Mouse (Mus musculus): Measurements from ENCODE around the gene Palm. TPM values are rescaled to one million over a fixed set of nuclear protein-coding genes. Genes with fewer than 3 reads are reported as not detected.

Gene Palm
- total RNA-seq, 1 experiment from 2014 or later: 40.6 TPM

DNA sequence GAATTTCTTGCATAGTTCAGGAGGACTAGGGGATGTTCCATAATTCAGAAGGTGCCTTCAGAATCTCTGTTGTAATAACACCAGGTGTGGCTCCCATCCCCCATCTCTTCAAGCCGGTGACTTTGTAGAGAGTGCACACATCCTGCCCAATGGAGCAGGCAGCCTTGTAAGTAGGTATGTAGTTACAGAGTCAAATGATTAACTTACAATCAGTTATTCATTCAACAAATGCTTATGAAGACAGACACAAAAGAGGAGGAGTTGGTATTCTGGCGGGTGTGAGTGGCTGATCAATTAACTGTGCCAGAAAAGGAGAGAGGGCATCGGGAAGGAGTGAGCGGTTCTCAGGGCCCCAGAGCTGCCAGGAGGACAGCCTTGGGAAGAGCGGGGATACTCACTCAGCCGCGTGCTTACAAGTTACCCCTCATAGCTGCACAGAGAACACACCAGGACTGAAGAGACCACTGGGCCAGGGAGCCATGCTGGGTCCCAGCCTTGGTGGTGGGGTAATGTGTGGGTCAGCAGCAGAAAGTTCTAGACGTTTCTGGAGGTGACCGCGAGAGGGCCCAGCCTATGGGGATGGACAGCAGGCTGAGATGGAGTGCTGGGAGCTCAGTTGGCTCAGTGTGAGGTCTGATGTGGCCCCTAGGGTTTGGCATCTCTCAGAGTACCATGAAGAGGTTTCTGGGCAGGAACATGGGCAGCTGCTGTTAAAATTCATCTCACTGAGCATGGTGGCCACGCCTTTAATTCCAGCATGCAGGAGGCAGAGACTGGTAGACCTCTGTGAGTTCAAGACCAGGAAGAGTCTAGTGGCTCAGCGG lies 22.5 kb downstream of the Palm start:
- no peak for ATAC-seq (ENCODE audit: extremely low read depth, insufficient number of reproducible peaks, low FRiP score, poor library complexity, severe bottlenecking)

DNA sequence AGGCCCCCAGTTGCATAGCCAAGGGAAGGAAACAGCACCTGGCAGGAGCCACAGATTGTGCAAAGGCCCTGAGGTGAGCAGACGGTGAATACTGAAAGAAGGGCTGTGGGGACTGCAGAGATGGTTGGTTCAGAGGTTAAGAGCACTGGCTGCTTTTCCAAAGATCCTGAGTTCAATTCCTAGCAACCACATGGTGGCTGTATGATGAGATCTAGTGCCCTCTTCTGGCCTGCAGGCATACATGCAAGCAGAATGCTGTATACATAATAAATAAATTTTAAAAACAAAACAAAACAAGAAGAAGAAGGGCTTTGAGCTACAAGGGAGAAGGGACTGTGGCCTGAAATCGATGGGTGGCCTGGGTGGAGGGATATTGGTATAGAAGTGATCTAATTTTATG lies 23.7 kb downstream of the Palm start:
- no peak for ATAC-seq (ENCODE audit: extremely low read depth, insufficient number of reproducible peaks, low FRiP score, poor library complexity, severe bottlenecking)

DNA sequence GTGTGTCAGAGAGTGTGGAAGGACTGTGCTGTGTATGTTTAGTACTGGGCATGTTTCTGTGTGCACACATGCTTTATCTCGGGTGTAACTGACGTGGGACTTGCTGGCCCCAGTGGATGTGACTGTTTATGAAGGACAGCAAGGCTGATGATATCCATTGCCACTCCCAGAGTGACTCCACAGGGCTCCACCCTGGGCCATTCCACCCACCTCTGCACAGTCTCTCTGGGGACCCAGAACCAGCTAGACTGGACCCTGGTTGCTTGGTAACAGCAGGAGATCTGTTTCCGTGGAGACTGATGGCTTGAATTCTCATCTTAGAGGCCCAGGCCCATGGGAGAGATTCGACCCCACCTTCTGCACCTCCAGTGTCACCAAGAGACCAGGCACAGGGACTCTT lies 24.9 kb downstream of the Palm start:
- ATAC-seq (ENCODE audit: extremely low read depth, insufficient number of reproducible peaks, low FRiP score, poor library complexity, severe bottlenecking): no peak

DNA sequence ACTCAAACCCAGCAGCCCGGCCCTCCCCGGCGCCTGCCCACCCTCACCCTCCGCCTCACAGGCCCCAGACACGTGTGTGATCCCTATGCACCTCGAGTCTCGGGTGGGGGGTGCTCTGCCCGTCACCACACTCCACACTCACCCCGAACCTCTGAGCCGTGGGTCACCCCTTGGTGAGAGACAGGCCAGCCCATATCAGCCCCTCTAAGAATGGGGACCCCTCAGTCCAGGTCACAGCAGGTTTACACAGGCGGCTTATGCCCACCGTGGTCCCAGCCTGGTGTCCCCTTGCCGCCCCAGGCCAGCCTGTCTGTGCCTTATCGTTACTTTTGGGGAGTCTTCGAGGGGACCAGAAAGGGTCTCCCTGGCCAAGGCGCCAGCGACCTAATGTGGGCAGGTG lies 26.2 kb downstream of the Palm start:
- ATAC-seq (ENCODE audit: extremely low read depth, insufficient number of reproducible peaks, low FRiP score, poor library complexity, severe bottlenecking): no peak

DNA sequence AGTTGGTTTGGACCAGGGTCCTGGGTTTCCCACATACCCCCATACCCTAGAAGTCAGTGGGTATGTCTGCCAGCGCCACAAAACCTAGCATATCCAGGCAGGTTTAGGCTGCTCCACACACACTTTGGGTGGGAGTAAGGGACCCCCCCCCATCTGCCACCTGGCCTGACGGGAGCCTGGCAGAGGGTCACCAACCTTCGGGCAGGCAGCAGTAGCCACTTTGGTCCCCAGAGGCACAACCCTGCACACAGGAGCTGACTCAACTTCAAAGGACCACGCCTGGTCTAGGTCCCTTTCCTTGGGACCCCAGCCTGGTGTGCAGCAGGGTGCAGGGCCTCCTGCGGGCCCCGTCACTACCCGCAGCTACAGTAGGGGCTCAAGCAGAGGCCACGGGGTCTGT lies 26.9 kb downstream of the Palm start:
- ATAC-seq (ENCODE audit: extremely low read depth, insufficient number of reproducible peaks, low FRiP score, poor library complexity, severe bottlenecking): no peak

DNA sequence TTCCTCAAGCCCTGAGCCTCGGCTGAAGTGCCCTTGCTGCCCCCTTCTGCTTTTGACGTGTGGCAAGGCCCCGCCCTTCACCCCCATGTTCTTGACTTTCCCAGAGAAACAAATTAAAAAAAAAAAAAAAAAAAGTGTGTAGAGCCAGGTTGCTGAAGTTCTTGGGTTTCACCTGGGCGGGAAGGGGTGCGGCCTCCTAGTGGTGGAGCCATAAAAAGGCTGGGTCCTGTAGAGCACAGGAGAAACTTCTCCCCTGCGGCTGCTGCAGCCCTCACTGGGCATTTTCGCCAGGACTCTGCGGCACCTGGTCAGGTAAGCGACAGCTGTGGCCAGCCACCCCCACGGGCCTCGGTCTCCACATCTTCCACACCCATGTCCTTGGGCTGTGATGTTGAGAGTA lies 27.4 kb downstream of the Palm start, which contains the start of gene Misp:
Gene Misp (plus strand): TSS at position 208 of the 400 bp plus-strand sequence.
- ATAC-seq (ENCODE audit: extremely low read depth, insufficient number of reproducible peaks, low FRiP score, poor library complexity, severe bottlenecking): no peak

DNA sequence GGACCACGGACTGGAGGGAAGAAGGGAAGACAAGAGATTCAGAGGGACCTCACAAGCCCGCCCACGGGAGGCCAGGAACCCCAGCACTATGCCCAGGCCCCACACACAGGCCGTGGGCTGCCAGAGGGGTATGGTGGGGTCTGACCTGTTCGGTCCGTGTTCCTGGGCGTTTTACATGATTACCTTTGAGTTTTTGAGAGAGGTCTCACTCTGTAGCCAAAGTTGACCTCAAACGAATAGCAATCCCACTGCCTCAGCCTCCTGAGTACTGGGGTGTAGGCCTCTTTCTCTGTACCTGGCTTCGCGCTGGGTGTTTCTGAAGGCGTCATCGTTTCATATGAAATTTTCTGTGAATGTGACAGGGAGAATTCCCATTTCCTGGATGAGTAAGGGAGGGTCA lies 28.4 kb downstream of the Palm start:
- ATAC-seq (ENCODE audit: extremely low read depth, insufficient number of reproducible peaks, low FRiP score, poor library complexity, severe bottlenecking): no peak

DNA sequence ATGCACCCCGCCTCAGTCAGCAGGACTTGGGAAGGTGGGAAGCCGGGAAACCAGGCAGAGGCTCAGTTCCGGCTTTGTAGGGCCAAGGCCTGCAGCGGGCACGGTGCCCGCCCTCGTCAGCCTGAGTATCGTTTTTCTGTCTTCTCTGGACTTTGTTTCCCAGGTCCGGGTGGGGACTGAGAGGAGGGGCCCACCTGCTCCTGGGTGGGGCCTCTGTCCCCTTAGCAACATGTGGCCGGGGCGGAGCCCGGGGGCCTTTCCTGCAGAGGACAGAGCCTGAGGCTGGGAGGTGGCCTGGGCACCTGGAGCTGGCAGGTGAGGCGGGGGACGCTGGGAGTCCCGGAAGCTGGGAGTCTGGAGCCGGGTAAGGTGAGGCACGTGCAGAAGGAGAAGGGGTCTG lies 29.0 kb downstream of the Palm start:
- ATAC-seq (ENCODE audit: extremely low read depth, insufficient number of reproducible peaks, low FRiP score, poor library complexity, severe bottlenecking): no peak

DNA sequence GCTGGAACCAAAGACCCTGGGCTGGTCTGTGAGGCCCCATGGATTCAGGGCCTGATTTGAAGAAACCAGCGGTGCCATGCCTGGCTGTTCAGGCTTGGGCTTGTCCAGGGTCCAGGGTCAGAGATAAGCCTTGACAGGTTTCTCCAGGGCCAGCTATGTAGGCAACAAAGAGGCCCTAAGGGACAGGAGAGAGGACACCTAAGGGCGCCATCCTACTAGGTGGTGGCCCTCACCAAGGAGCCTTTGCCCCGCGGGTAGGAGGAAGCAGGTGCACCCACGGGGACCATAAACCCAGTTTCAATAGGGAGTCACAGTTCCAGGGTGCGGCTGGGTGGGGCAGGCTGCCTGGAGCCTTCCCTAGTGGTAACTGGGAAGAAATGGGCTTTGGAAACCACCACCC lies 29.6 kb downstream of the Palm start:
- ATAC-seq (ENCODE audit: extremely low read depth, insufficient number of reproducible peaks, low FRiP score, poor library complexity, severe bottlenecking): no peak

DNA sequence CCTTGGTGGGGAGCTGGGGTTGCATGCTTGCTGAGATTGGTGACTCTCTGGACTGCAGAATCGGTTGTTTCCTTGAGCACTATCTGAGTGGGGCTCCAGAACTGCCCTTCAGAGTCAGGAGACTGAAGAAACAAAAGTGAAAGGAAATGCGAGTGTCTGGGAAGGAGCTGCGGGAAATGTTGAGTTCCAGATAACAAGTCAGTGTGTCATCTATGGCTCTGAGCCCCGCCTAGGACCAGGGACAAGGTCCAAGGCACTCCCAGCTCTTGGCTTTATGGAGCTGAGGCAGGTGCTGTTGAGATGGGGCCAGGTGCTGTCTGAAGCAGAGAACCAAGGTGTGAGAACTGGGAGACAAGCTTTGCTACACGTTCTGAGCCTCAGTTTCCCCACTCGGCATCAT lies 31.0 kb downstream of the Palm start:
- ATAC-seq (ENCODE audit: extremely low read depth, insufficient number of reproducible peaks, low FRiP score, poor library complexity, severe bottlenecking): no peak

DNA sequence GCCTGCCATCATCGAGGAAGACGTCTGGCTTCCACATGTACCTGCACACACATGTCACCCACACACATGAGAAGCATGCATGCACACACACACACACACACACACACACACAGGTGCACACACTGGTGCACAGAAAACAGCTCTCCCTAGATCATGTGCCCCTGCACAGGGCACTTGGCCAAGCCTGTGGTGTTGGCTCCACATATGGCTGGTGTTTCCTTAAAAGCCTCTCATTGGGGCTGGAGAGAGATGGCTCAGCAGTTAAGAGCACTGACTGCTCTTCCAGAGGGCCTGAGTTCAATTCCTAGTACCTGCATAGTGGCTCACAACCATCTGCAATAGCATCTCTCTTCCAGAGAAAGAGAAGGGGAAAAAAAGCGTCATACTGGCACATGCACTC lies 38.2 kb downstream of the Palm start:
- no peak for ATAC-seq (ENCODE audit: extremely low read depth, insufficient number of reproducible peaks, low FRiP score, poor library complexity, severe bottlenecking)

DNA sequence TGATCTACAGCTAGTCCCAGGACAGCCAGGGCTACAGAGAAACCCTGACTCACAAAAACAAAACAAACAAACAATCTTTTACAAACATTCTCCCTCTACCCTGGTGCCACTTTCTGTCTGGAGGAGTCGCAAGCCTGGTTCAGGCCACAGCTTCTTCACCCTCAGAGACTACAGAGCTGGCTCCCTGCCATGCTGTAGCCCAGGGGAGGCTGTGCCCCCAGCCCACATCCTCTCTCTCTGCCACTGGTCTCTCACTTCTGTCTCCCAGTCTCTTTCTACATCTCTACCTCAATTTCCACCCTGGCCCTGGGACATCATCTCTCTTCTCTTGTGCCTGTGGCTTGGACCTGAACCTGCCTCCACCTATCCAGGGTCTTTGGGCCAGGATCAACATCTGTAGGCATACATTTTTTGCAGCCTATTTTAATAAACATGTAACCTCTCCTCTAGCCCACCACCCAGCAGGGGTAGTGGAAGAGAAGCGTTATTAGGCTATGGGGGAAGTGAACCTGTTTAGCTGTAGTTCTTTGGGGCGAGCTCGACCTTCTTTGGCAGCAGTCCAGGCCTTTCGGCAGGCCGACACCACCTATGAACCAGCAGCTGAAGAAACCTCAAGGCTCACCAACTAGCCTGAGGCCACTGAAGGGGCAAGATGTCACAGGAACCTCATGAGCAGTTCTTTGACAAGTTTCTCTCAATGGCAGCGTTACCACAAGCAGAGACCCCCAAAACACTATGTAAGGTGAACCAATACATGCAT lies 38.8 kb downstream of the Palm start:
- ATAC-seq (ENCODE audit: extremely low read depth, insufficient number of reproducible peaks, low FRiP score, poor library complexity, severe bottlenecking): no peak

DNA sequence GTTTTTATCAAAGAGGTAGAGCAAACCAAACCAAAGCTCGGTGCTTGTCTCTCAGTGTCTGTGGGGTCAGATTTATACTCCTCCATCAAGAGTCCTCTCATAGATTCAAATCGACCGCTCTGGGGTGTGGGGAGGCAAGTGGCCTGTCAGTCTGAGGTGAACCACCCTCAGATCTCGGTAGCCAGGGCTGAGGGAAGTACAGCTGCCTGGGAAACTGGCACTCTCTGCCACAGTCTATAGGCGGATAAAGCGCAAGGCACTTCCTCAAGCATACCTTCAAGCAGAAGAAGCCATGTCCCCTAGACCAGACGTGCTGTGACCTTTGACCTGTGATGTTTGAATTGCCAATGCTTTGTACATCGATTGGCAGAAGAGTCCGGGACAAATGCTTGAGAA lies 39.4 kb downstream of the Palm start:
- no peak for ATAC-seq (ENCODE audit: extremely low read depth, insufficient number of reproducible peaks, low FRiP score, poor library complexity, severe bottlenecking)

DNA sequence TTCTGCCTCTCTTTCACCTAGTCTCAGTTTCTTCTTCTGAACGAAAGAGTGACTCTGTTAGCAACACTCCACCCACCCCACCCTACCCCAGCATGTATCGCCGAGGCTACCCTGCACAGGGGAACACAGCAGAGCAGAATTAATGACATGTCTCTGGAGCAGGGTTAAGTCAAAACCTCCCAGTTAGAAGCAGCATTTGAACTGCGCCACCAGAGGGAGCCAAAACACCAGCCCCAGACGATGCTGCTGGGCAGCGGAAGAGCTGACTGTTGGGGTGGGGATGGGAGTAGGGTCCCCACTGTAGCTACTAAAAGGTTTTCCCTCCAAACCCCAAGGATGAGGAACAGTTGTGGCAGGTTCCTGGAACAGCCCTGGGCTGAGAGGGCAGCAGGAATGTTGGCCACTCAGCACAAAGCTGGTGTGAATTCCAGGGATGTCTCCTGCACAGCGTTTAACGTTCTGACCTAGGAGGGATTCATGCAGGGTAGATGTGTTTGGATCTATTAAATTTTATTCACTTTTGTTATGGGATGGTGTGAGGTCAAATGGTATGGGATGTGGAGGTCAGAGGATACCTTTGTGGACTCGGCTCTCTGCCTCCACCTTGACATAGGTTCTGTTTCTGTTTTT lies 41.5 kb downstream of the Palm start:
- ATAC-seq (ENCODE audit: extremely low read depth, insufficient number of reproducible peaks, low FRiP score, poor library complexity, severe bottlenecking): peak; percentile 84

DNA sequence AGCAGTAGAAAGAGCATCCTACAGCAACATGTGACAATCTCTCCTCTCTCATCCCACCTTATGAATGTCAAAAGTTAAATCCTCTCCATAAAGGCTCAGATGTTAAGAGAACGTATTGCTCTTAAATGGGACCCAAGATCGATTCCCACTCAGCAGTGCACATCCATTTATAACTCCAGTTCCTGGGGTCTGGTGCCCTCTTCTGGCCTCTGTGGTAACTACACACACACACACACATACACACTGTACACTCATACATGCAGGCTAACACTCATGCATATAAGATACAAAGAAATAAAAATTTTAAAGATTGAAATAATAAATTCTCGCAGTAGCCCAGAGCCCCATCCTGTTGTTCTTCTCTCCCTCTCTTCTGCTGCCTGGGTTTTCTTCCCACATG lies 43.5 kb downstream of the Palm start:
- ATAC-seq (ENCODE audit: extremely low read depth, insufficient number of reproducible peaks, low FRiP score, poor library complexity, severe bottlenecking): no peak

DNA sequence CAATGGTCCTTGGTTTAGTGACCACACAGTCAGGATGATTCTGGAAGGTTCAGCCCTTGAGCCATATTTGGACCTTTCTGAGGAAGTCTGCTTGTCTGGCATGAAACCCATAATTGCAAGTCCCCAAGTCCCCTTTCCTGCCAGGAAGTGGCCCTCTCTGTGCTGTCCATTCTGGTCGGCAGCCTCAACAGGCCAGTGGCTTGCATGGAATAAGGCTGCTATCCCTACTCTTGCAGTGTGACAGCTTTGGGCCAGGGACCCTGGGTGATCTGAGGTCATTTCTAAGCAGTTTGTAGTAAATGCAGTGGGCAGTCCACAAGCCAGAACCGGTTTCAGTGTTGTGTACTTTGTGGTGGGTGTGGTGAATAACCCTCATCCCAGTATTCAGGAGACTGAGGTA lies 44.8 kb downstream of the Palm start:
- ATAC-seq (ENCODE audit: extremely low read depth, insufficient number of reproducible peaks, low FRiP score, poor library complexity, severe bottlenecking): no peak

DNA sequence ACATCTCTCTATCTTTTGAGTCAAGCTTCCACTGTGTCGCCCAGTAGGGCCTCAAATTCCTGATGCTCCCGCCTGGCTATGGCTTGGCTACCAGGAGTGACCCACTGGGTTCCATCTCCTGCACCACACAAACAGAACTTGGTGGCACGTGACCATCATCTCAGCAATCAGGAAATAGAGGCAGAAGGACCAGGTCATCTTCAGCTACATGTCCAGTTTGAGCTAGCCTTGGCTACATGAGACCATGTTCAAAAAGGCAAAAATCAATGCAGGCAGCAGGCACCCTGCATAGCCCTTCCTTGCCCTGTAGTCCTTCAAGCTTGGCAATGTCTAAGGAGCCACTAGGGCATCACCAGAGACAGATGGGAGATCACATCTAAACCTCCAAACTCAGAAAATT lies 46.7 kb downstream of the Palm start:
- ATAC-seq (ENCODE audit: extremely low read depth, insufficient number of reproducible peaks, low FRiP score, poor library complexity, severe bottlenecking): no peak

DNA sequence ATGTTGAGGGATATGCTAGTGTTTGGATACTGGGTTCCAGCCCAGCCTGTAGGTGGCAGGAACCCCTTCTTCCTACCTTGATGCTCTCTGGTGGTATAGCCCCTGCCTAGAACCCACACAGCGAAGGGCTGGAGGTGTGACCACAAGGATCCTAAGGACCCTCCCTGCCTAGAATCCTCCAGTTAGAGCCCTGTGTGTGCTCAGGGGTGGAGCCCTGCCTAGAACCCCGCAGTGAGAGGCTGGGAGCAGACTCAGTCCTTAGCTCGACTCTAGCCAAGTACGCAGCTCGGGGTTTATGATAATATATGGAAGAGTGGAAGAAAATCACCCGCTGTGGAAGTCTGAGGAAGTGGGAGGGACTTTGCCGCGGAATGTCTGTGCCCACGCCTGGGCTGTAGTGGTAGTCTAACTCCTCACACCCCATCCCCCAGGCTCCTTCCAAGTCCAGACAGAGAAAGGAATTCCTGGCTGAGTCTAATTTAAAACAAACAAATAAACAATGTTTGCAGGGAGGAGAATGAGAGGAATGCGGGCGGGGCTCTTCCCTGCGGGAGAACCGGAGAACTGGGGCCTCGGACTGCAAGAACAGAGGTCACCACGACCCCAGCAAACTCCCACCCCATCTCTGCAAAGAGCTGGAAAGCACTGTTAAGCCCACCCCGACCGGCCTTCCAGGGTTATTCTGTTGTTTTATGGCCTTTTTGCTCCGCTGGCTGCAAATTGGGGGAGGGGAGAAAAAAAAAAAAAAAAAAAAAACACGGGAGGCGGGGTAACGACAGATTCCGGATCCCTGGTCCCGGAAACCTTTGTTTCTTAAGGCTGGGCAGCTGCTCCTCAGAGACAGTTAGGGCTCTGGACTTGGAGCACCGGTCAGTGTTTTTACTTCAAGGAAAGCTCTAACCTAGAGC lies 47.5 kb downstream of the Palm start:
- 0 out of 2 replicates have a peak, but pooled peaks have one; percentile 16 for ATAC-seq (ENCODE audit: extremely low read depth, insufficient number of reproducible peaks, low FRiP score, poor library complexity, severe bottlenecking)

DNA sequence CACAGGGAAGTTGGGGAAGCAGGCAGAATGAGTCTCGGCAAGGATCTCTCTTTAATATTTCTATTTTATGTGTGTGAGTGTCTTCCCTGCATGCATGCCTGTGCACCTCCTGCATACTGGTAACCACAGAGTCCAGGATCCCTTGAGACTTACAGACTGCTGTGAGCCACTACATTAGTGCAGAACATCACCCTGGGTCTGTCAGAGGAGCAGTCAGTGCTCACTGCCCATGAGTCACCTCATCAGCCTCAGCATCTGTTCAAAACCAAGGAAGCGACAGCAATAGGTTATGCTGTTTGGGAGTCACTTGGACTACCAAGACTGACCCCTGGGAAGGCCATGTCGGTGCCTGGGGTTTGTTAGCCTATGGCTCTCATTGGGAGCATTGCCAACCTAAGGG lies 49.0 kb downstream of the Palm start:
- no peak for ATAC-seq (ENCODE audit: extremely low read depth, insufficient number of reproducible peaks, low FRiP score, poor library complexity, severe bottlenecking)
